Mouse (Mus musculus) right cerebral cortex, adult 2 months (tissue): ENCODE data around the gene Gnai2.
"Not testable (repeated sequence)": the region's sequence is repeated elsewhere in the genome, so short reads cannot be mapped to it uniquely, and the experiment has no call there.

Experiments
- DNase-seq, 2 experiments: peaks; one replicate each; pipeline ENCODE4 v3.0.0; 2021 to 2022; ENCODE audit warnings: low spot score in 2 of 2

The Gnai2 gene

DNA sequence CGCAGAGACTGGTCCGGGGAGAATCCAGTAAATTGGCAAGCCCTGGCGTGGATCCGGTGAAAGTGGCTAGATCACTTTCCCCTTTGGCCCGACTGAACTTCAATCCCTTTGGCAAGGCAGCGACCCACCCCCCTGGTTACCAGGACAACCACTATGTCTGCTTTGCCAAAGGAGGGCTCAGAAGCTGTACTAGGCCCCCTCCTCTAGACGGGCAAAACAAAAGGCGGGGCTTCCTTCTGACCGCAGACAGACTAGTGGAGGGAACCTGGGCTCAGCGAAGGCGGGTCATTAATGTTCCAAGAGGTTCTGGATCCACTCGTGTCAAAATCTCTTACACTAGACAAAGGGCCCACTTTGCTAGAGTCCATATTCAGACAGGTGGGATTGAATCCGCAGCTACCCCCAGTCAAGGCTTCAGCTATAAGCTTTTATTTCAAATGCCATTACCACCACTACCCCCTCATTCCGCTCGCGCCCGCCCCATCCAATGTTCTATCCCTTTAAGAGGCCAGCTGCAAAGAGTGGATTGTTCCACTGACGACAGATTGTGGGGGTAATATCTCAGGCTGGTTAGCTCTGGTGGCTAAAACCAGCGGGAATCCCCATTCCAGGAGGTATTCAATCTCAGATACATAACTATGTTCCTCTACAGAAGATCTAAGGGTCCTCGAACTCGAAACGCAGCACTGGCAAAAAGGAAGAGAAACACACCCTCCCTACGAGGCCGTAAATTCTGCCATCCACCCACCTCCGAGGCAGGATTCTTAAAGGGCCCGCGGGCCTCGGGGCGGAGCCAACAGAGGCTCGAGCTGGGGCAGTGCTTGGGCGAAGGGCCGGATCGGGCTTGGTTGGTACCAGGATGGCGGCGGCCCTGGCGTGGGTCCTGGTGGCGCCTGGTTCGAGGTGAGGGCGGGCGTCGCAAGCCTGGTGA, 66.6 kb downstream of the Gnai2 start:
- DNase-seq = peak; percentile 79 to 83

DNA sequence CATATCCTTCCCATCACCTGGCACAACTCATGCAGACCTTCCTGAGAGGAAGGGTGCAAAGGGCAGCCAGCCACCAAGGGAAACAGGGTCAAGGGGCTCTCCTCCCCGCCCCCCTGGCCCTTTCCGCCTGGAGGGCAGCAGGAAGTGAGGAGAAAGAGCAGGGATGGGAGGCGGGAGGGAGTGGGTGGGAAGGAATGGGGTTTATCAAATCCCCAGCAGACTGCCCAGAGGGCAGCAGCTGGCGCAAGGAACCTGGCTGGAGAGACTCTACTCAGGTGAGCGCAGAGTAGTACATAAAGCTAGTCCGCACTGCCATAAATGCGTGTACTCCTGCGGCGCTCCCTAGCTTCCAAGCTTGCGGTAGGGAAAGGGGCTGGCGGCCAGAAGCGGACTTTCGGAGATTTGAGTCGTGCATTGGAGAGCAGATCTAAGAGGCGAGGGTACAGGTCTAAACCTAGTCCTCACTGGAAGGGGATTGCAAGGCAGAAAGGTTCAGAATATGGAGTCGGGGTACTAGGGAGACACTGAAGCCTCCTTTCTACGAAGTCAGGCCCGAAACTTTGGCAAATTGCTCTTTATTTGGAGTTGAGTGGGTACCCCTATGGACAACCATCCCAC, 67.4 kb downstream of the Gnai2 start, which contains the start of gene Hyal2:
Hyal2 (plus strand) TSS at position 244 of the 618 bp plus-strand sequence.
- no peak for DNase-seq

DNA sequence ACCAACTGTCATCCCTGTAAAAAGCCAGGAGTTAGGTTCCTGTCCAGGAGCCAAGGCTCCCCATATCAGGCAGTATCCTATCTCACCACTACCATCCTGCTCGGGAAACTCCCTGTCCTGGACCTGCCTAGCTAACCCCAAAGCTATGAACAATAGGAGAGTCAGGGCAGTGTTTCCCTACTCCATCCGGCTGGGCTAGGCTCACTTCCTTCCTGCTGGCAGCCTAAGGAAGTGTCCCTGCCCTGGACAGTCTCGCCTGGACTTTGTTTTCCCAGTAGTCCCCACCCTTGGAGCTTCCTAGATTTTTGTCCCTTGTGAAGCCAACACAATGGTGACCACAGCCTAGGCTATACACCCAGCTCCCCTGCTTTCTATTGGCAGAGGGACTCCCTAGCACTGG, 68.3 kb downstream of the Gnai2 start:
- no peak for DNase-seq

DNA sequence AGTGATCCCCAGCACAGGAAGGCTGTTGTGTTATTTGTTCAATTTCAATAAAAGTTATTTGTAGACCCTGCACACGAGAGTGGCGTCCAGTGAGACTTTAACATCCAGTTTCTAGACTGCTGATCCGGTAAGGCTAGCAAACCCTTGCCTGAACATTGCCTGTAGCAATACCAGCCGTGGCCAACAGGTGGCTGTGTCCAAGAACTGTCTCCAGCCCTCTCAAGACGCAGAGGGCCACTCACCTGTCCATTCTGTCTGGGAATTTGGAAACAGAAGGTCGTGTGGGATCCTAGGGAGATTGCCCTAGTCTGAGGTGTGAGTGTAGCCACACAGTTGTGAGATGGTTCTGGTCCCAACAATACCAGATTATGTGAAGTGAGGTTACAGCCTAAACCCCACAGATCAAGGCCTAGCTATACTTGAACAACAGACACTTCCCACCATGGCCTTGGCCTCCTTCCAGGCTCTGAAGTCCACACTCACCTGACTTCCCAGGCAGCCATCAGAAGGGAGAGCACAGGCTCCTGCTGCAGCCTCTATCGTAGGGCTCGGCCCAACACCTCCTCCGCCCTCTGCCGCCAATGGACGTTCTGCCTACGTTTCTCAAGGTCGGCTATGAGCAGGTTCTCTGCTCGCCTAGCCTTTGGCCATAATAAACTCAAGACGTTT, 69.0 kb downstream of the Gnai2 start:
- DNase-seq = peak; percentile 78 to 81

DNA sequence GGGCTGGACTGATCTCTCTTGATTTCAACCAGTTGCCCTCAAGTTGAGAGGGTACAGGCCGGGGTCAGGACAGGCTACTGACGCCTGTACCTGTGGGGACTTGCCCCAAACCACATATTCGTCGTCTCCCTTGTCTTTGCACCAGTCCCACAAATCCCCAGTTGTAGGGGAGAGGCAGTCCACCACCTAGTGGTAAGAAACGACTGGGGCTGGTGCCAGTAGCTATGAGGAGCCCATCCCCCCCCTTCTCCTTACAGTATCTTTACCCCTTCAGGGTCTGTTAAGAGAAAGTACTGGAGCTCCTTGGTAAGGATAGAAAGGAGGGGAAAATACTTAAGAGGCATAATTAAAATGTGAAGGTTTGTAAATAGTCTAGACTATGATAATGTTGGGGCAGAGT, 69.6 kb downstream of the Gnai2 start:
- not testable (repeated sequence) for DNase-seq
